Mouse (Mus musculus): ENCODE measurements around the gene Rnf150.

DNA sequence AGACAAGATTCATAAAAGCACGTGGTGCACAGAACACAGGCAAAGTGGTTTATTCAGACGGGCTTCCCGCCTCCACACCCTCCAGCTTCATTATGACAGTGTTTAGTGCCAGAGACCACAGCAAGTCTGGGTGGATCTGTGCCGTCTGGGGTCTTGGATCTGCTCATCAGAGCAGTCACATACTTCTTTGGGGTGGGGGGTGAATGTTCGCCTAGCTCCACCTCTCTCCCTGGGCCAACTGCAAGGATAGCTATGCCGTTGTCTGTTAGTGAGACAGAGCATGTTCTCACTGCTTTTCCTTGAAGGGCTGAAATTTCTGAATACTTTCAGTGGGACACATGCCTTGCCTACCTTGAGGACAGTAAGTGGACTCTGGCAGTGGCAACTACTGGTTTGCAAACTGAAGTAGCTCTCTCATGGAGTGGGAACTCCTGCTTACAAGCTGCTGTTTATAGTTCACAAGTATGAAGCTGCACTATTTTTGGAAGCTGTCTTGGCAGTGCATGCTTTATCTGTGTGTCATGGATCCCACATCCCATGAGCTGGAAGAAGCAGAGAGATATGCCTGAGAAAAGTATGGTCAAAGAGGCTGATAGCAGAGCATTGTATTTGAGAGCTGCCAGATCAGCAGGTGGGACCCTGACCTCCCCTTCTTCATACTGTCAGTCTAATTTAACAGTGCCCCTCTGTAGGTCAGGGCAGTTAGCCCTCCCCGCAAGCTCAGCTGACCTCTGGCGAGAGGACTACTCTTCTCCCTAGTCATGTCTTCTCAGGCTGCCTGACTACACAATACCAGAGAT is 104.9 kb downstream of the Rnf150 start:
- TF ChIP-seq POLR2A (IDR thresholded peaks at IDR 0.05; ENCODE audit: extremely low read depth, insufficient read depth, low read length) (no peak), CTCF (IDR thresholded peaks at IDR 0.05; ENCODE audit: low read depth, low read length) (no peak)

Measured in liver, adult 2 months (tissue).